Mouse (Mus musculus): Measurements from ENCODE around the gene Greb1. TPM values are rescaled to one million over a fixed set of nuclear protein-coding genes. Genes with fewer than 3 reads are reported as not detected.

The Greb1 gene
- polyA plus RNA-seq, 1 experiment from 2014 or later = 1.5 TPM

DNA sequence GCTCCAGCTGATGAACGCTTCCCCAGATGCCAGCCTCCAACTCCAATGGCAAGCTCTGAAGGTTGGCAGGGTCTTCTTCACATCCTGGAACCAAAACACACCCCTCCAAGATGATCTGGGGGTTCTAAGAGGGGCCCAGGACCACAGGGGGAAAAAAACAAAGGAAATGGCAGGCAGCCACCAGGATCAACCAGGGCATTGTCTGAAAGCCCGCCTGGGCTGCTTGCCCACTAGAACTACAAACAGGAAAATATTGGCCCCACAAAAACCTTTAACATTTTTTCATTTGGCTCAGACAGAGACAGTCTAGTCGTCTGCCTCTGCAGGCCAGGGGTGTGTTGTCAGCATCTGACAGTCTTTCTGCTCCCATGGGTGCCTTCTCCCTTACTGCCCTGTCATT, 25.3 kb downstream of the Greb1 start:
- Histone ChIP-seq H3K4me2 (no peak overlapping the region), H3K4me1 (replicated peaks) (no peaks in the 10 kb centered on the region), H3K4me3 (no peak overlapping the region), H3K27ac (no peak overlapping the region), H3K9ac (no peak overlapping the region), H3K36me3 (no peaks in the 10 kb centered on the region), H3K27me3 (no peaks in the 10 kb centered on the region), H3K9me3 (no peaks in the 10 kb centered on the region)
- no peak for ATAC-seq (ENCODE audit: low FRiP score)
- 72% methylated on average over 3 of the region's 3 CpGs for WGBS

DNA sequence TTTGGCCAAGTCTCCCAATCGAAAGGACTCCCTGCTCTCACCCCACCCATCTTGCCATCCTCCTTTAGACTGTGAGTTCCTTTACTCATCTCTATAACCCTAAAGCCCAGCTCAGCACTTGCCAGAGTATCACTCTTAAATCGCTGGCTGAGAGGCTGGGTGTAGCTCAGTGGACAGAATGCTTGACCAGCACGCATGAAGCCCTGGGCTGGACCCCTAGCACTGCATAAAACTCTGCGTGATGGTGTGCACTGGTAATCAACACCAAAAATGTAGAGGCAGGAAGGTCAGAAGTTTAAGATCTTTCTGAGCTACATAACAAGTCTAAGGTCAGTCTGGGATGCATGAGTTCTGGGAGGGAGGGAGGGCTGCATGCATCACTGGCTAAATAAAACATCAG, 26.1 kb downstream of the Greb1 start:
- WGBS = 92% methylated on average over 4 of the region's 4 CpGs

DNA sequence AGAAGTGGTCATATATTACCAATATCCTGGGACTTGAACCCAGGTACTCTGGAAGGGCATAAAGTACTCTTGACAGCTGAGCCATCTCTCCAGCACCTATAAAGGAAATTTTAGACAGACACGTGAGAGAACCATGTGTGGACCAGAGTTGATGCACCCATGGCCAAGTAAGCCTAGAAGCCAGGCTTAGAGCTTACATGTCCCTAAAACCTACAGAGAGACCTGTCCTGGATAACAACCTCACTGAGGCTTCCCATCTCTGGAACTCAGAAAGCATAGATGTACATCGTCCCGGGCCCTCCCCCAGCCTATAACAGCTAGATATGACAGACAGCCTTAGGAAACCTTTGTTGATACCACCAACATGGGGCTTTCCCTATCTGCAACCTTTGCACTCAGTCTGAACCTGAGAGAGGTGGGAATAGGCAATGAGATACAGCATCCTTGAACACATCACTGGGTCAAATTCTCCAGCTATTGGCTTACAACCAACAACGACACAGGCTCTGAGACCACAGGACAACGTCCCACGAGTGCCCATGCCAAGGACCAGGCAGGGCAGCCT, 31.0 kb downstream of the Greb1 start:
- Histone ChIP-seq H3K4me1 (replicated peaks) (no peaks in the 10 kb centered on the region), H3K36me3 (no peaks in the 10 kb centered on the region)

More for the DNA sequence above, 26.1 kb downstream of the Greb1 start:
- no peak overlapping the region for H3K27ac ChIP-seq
- no peak overlapping the region for H3K4me2 ChIP-seq
- no peaks in the 10 kb centered on the region for H3K9me3 ChIP-seq
- H3K27me3 ChIP-seq = no peaks in the 10 kb centered on the region
- H3K9ac ChIP-seq = no peak overlapping the region
- no peaks in the 10 kb centered on the region for H3K36me3 ChIP-seq
- no peak for ATAC-seq (ENCODE audit: low FRiP score)
- H3K4me1 ChIP-seq (replicated peaks) = no peaks in the 10 kb centered on the region
- H3K4me3 ChIP-seq = no peak overlapping the region

DNA sequence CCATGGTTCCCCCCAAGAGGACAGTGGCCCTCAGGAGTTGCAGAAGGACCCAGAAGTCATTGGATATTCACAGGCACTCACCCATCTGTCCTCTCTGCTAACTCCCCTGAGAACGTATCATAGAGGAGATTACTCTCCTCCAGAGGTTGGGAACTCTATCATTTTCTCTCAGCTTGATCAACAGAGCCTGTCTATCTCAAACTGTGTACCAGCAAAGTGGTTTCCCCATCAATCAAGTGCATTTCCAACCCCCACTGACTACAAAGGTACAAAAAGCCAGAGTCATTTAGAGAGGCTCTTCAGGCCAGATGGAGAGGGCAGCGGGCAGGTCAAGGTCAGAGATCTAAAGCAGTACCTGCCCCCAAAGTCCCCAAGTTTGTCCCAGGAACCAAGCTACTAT, 32.0 kb downstream of the Greb1 start:
- Histone ChIP-seq H3K27ac (no peak overlapping the region), H3K36me3 (no peaks in the 10 kb centered on the region), H3K9ac (no peak overlapping the region), H3K4me1 (replicated peaks) (no peaks in the 10 kb centered on the region), H3K27me3 (no peaks in the 10 kb centered on the region), H3K4me2 (no peak overlapping the region), H3K9me3 (0 out of 2 replicates have a peak, but pooled peaks cover 4% of the 10 kb centered on the region), H3K4me3 (no peak overlapping the region)
- no peak for ATAC-seq (ENCODE audit: low FRiP score)
- 66% methylated on average over 2 of the region's 2 CpGs for WGBS

More for the DNA sequence above, 31.0 kb downstream of the Greb1 start:
- H3K27ac ChIP-seq = no peak overlapping the region
- H3K9ac ChIP-seq = no peak overlapping the region
- H3K4me2 ChIP-seq = no peak overlapping the region
- H3K4me3 ChIP-seq = no peak overlapping the region
- 0 out of 2 replicates have a peak, but pooled peaks cover 4% of the 10 kb centered on the region for H3K9me3 ChIP-seq
- ATAC-seq (ENCODE audit: low FRiP score) = no peak
- no peaks in the 10 kb centered on the region for H3K27me3 ChIP-seq
- 94% methylated on average over 6 of the region's 6 CpGs for WGBS

DNA sequence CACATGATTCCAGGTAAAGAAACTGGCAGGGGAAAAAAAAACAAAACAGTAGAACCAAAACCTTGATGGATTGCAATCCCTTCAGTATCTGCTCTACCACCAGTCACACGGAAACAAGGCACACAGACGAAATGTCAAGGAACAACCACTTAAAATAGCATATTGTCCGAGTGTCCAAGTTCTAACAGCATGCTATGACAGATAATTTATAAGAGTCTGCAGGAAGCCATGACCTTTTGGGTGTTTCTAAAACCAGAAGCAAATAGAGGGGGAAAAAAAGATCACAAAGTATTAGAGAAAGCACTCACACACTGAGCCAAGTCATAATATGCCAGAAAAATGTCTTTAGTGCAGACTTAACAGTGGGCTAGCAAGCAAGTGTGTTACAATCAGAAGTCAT, 32.4 kb downstream of the Greb1 start:
- WGBS = 57% methylated on average over 3 of the region's 3 CpGs
- ATAC-seq (ENCODE audit: low FRiP score) = no peak
- H3K4me3 ChIP-seq = no peak overlapping the region

DNA sequence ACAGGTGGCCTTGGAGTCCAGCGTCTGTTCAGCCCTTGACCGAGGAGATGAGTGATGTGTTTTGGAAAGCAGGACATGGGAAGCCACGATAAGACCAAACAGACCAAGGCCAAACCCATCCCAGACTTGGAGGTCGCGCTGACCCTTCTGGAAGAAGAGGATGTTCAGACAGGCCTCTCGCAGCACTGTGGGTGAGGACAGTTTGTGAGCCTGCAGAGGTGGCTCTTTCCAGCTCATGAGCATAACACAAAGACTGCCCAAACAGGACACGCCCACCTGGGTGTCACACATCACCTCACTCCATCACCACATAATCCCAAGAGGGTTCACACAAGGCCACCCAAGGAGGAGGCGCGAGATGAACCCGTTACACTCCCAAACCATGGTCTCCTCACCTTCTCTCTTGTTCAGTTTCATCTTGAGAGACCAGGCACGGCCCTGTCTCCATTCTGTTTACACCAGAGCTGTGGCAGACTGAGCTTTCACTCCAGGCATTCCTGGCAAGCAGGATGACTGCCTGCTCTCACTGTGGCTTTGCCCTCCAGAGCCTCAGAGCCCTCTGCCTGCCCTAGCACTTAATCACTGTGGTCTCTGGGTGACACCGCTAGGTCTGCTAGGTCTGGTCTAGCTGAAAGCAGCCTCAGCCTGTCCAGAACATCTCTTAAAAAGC, 35.8 kb downstream of the Greb1 start:
- Histone ChIP-seq H3K9ac (no peak overlapping the region), H3K4me3 (no peak overlapping the region), H3K9me3 (0 out of 2 replicates have a peak, but pooled peaks cover 4% of the 10 kb centered on the region), H3K27me3 (no peaks in the 10 kb centered on the region), H3K36me3 (no peaks in the 10 kb centered on the region), H3K4me2 (no peak overlapping the region), H3K27ac (no peak overlapping the region), H3K4me1 (replicated peaks) (no peaks in the 10 kb centered on the region)
- WGBS = 79% methylated on average over 12 of the region's 12 CpGs
- no peak for ATAC-seq (ENCODE audit: low FRiP score)

More for the DNA sequence above, 32.4 kb downstream of the Greb1 start:
- Histone ChIP-seq H3K4me1 (replicated peaks) (no peaks in the 10 kb centered on the region), H3K4me2 (no peak overlapping the region), H3K36me3 (no peaks in the 10 kb centered on the region), H3K27me3 (no peaks in the 10 kb centered on the region), H3K9ac (no peak overlapping the region), H3K27ac (no peak overlapping the region), H3K9me3 (0 out of 2 replicates have a peak, but pooled peaks cover 4% of the 10 kb centered on the region)

DNA sequence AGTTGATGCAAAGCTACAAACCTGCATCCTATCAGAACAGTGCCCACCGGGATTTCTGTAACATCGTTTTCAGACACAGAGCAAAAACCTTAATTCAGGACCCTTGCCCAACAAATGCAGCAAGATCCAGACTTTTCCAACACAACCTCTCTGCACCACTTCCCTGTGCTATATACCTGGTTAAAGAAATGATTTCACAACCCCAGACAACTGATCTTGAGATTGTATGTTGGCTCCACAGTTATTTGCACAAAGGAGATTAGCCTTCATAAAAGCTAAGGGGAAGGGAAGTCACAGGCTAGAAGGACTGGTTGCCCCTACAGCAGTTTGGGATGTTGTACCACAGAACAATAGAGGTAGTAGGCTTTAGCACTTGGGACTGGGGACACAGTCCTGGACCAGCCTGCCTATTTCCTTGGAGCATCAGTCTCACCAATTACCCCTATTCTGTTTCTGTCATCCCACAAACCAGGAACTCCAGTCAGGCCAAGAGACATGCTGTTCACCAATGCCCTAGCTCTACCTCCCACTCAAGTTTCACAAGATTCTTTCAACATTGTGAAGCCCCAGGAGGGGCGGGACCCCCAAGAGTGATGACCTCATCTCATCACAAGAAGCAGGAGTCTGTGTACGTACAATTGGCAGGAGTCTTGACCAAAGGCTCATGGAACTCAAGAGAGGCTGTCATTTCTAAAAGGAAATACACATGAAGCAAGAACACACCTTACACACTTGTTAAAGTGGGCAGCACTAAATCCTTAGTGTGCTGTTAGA, 36.9 kb downstream of the Greb1 start:
- Histone ChIP-seq H3K4me3 (no peak overlapping the region), H3K27me3 (no peaks in the 10 kb centered on the region), H3K36me3 (no peaks in the 10 kb centered on the region), H3K4me1 (replicated peaks) (no peaks in the 10 kb centered on the region), H3K27ac (no peak overlapping the region), H3K9me3 (0 out of 2 replicates have a peak, but pooled peaks cover 4% of the 10 kb centered on the region), H3K9ac (no peak overlapping the region), H3K4me2 (no peak overlapping the region)
- 81% methylated on average over 4 of the region's 4 CpGs for WGBS
- ATAC-seq (ENCODE audit: low FRiP score) = no peak

DNA sequence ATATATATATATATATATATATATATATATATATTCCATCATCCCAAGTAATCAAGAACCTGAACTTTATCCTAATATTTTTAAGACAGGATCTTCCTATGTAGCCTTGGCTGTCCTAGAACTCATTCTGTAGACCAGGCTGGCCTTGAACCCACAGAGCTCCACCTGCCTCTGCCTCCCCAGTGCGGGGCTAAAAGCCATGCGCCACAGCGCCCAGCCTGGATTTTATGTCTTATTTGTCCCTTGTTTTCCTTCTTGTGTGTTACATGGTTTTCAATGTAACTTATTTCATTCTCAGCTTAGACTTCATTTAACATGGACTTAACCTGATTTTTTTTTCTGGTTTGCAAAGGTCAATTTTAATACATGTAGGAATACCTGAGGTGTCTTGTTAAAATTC, 39.2 kb downstream of the Greb1 start:
- no peak overlapping the region for H3K27ac ChIP-seq
- no peak overlapping the region for H3K9ac ChIP-seq
- 0 out of 2 replicates have a peak, but pooled peaks cover 4% of the 10 kb centered on the region for H3K9me3 ChIP-seq
- WGBS = 96% methylated on average over 3 of the region's 3 CpGs
- H3K36me3 ChIP-seq = no peaks in the 10 kb centered on the region
- H3K4me2 ChIP-seq = no peak overlapping the region
- H3K4me1 ChIP-seq (replicated peaks) = no peaks in the 10 kb centered on the region
- no peak for ATAC-seq (ENCODE audit: low FRiP score)
- no peak overlapping the region for H3K4me3 ChIP-seq
- no peaks in the 10 kb centered on the region for H3K27me3 ChIP-seq

DNA sequence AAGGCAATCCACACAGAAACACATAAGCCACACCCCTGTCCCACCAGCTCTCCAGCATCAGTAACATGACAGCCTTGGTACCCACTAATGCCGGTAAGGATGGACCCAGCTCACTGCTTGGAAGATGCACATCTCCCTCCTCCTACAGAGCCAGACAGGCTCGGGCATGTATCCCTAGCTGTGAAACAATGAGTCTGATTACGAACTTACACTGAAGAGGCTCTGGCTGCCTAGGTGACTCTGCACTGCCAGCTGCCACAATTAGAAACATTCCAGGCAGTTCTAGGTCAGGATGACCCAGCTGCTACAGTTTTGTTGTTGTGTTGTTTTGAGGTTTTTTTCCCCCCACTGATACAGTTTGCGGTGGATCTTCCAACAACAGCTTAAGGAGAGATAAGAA, 40.4 kb downstream of the Greb1 start:
- no peak for ATAC-seq (ENCODE audit: low FRiP score)
- no peak overlapping the region for H3K9ac ChIP-seq
- no peaks in the 10 kb centered on the region for H3K36me3 ChIP-seq
- no peak overlapping the region for H3K4me2 ChIP-seq
- no peaks in the 10 kb centered on the region for H3K4me1 ChIP-seq (replicated peaks)
- WGBS = 70% methylated on average over 4 of the region's 4 CpGs
- H3K4me3 ChIP-seq = no peak overlapping the region
- H3K27me3 ChIP-seq = no peaks in the 10 kb centered on the region
- H3K27ac ChIP-seq = no peak overlapping the region
- H3K9me3 ChIP-seq = no peaks in the 10 kb centered on the region

DNA sequence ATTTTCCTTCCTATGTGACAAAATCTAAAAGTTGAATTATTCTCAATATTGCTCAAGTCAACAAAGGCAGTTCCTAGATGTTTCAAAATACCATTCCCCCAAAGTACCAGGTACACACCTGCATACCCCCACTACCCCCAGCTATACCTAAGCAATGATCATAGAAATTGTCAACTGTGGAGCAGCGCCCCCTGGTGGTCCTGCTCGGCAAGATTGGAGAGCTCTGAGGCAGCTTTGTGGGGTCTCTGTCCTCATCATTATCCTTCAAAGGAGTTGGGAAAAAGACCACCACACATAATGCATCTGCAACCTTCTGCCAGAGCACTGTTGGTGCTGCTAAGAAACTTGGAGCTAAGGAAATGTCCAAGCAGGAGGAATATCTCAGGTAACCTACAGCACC, 46.4 kb downstream of the Greb1 start:
- Histone ChIP-seq H3K4me1 (replicated peaks) (0 out of 2 replicates have a peak, but pooled peaks cover 10% of the 10 kb centered on the region), H3K4me3 (no peak overlapping the region), H3K9ac (no peak overlapping the region), H3K36me3 (no peaks in the 10 kb centered on the region), H3K4me2 (no peak overlapping the region), H3K9me3 (no peaks in the 10 kb centered on the region), H3K27me3 (no peaks in the 10 kb centered on the region), H3K27ac (no peak overlapping the region)
- 2% methylated on average over 2 of the region's 2 CpGs for WGBS
- ATAC-seq (ENCODE audit: low FRiP score) = no peak

DNA sequence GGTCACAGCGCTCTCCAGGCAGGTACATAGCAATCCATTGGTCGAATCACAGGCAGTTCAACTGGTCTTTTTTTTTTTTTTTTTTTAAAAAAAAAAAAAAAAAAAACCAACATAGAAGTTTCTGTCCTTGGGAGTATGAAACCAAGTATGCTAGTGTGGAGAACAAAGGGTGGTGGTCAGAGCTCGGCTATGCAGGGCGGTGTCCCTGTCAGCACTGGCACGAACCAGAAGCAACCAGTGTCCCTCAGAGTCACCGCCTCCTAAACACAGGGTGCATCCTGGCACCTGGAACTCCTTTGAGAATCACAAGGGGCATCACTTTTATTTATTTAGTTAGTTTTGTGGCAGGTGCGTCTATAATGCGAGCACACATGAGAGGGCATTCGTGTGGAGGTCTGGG, 47.1 kb downstream of the Greb1 start:
- Histone ChIP-seq H3K4me3 (no peak overlapping the region), H3K27me3 (no peaks in the 10 kb centered on the region), H3K4me1 (replicated peaks) (0 out of 2 replicates have a peak, but pooled peaks cover 10% of the 10 kb centered on the region), H3K36me3 (no peaks in the 10 kb centered on the region), H3K4me2 (no peak overlapping the region), H3K27ac (no peak overlapping the region), H3K9ac (no peak overlapping the region), H3K9me3 (no peaks in the 10 kb centered on the region)
- no peak for ATAC-seq (ENCODE audit: low FRiP score)
- WGBS = 82% methylated on average over 9 of the region's 9 CpGs

DNA sequence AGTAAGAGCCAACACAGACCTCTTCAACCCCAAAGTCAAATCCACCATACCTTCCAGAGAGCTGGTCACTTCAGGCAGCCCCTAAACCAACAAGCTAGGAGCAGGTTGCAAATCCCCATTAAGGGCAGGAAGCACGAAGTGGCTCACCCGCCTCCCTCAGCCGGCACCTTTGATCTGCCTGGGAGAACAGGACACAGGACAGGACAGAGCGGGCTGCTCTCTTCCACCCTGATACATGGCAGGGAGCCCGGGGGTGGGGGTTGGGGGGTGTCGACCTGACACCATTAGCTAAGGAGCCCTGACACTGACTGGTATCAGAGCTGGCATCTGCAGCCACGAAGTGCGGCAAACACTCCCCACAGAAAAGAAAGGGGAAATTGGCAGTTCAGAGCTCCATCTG, 47.6 kb downstream of the Greb1 start:
- ATAC-seq (ENCODE audit: low FRiP score) = no peak
- Histone ChIP-seq H3K4me2 (no peak overlapping the region), H3K9ac (no peak overlapping the region), H3K4me3 (no peak overlapping the region), H3K27me3 (no peaks in the 10 kb centered on the region), H3K27ac (no peak overlapping the region), H3K4me1 (replicated peaks) (0 out of 2 replicates have a peak, but pooled peaks cover 10% of the 10 kb centered on the region), H3K9me3 (no peaks in the 10 kb centered on the region), H3K36me3 (no peaks in the 10 kb centered on the region)
- 40% methylated on average over 8 of the region's 8 CpGs for WGBS

All from hindbrain, embryonic 13.5 days (tissue).